ENCODE assay signal across 24 mouse cellular contexts in the genomic region with DNA sequence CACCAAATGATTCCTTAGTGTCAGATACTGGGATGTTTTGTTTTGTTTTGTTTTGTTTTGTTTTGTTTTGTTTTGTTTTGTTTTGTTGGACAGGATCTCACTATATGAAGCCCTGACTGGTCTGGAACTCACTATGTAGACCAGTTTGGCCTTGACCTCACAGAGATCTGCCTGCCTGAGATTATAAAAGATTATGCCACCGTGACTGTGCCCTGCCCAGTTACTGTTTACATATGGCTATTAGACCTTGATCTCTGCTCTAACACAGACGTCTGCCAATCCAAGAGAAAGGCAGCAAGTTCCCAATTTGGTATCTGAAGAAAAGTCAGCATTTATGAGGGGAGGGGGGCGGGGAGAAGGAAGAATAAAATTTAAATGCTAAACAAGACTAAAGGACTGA. TPM values are rescaled to one million over a fixed set of nuclear protein-coding genes. Genes with fewer than 3 reads are reported as not detected.
"Had no signal": no experiment of that assay in that cellular context is flagged by ENCODE, and none has a peak within 500 bp of the region (broad histone marks: within the 10 kb centered on the region; RNA-seq: fewer than 3 reads in every experiment).

No protein-coding gene starts in this region.

- ATAC-seq: midbrain, embryonic 13.5 days; midbrain, embryonic 16.5 days had no signal

- H3K9ac ChIP-seq: liver, embryonic 14.5 days; lung, embryonic 15.5 days; midbrain, embryonic 13.5 days; neural tube, embryonic 15.5 days had no signal

- H3K9me3 ChIP-seq: lung, embryonic 15.5 days; midbrain, embryonic 10.5 days; midbrain, embryonic 13.5 days; neural tube, embryonic 15.5 days had no signal

- H3K4me1 ChIP-seq: lung, embryonic 15.5 days; midbrain, embryonic 13.5 days had no signal

- H3K27me3 ChIP-seq: lung, embryonic 15.5 days; midbrain, embryonic 13.5 days; neural tube, embryonic 15.5 days had no signal

- H3K4me2 ChIP-seq: liver, embryonic 11.5 days; lung, embryonic 15.5 days; midbrain, embryonic 13.5 days; neural tube, embryonic 15.5 days had no signal

- DNase-seq: kidney, adult 18-20 months; kidney, postnatal 25 days; layer of hippocampus, postnatal 36 days; lung, adult 18-20 months; lung, postnatal 14 days; right cerebral cortex, adult 18-20 months; right cerebral cortex, postnatal 14 days; right cerebral cortex, postnatal 4 days; thymus, adult 2 months; thymus, postnatal 14 days; thymus, postnatal 4 days had no signal

- H3K4me3 ChIP-seq: left cerebral cortex, adult 2 months; lung, embryonic 15.5 days; midbrain, embryonic 10.5 days; midbrain, embryonic 13.5 days; myocyte; neural tube, embryonic 15.5 days had no signal

- H3K36me3 ChIP-seq: lung, embryonic 15.5 days had no signal

- H3K27ac ChIP-seq: kidney, postnatal 0 days; left cerebral cortex, adult 2 months; liver, embryonic 14.5 days; lung, embryonic 15.5 days; macrophage; midbrain, embryonic 10.5 days; midbrain, embryonic 13.5 days; stomach, postnatal 0 days had no signal

RNA-seq across cellular contexts. Expression of gene Fez1, which starts 42.0 kb away (rescaled TPM):
- total RNA-seq: monocyte, adult 5-6 weeks had no signal
- polyA plus RNA-seq: macrophage had no signal
